Mouse (Mus musculus) E14TG2a.4 (cell line): Measurements from ENCODE around the gene Amd2.

ENCODE experiments used
- H3K27me3 ChIP-seq: 2 replicates; pipeline ENCODE4 v1.6.1; 2014; ENCODE audit warnings: low read length, control low read depth; ENCODE audit not compliant: insufficient read depth
- H3K36me3 ChIP-seq: 2 replicates; pipeline ENCODE4 v1.6.1; 2014; ENCODE audit warnings: low read length, control low read depth; ENCODE audit not compliant: insufficient read depth
- H3K4me1 ChIP-seq: replicated peaks from 2 replicates; pipeline ENCODE4 v1.6.1; 2014; ENCODE audit warnings: low read depth, low read length, control low read depth
- H3K4me3 ChIP-seq: replicated peaks from 2 replicates; pipeline ENCODE4 v1.5.1; 2014; ENCODE audit warnings: mild to moderate bottlenecking, low read length
- H3K9me3 ChIP-seq: 2 replicates; pipeline ENCODE4 v1.6.1; 2014; ENCODE audit warnings: low read length, control low read depth
- CTCF ChIP-seq: conservative IDR thresholded peaks from 2 replicates; pipeline ENCODE4 v1.5.1; 2014; ENCODE audit warnings: low read length
- NANOG ChIP-seq: IDR thresholded peaks from 2 replicates; pipeline ENCODE4 v1.6.1; 2014; ENCODE audit warnings: borderline replicate concordance, low read length, mixed read lengths
- POU5F1 ChIP-seq: IDR thresholded peaks from 2 replicates; pipeline ENCODE4 v1.6.1; 2014; ENCODE audit warnings: low read length, borderline replicate concordance

Amd2 gene

DNA sequence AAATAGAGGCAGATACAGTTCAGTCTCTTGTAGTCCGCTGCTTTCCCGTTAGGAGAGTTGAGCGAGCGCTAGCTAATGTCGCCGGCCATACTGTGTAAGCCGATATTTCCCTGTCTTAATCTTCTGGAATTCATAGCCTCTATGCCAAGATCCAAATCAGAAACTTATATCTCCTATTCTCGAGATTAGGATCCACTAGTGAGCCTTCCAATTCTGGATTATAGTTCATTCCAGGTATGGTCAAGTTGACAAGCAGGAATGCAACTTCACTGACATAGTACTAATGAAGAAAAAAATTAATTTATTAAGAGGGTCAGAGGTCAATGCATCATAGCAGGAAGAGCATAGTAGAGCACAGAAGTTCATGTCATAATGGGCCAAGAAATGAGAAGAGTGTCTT lies at the start of gene Amd2:
Gene Amd2 (minus strand): TSS at position 101 of the 400 bp plus-strand sequence.
- Histone ChIP-seq H3K4me3 (no peak within 1 kb of the TSS), H3K9me3 (no peaks in the 10 kb centered on the region), H3K4me1 (no peaks in the 10 kb centered on the region), H3K36me3 (no peaks in the 10 kb centered on the region), H3K27me3 (no peaks in the 10 kb centered on the region)
- TF ChIP-seq CTCF (no peak), POU5F1 (no peak), NANOG (no peak)

DNA sequence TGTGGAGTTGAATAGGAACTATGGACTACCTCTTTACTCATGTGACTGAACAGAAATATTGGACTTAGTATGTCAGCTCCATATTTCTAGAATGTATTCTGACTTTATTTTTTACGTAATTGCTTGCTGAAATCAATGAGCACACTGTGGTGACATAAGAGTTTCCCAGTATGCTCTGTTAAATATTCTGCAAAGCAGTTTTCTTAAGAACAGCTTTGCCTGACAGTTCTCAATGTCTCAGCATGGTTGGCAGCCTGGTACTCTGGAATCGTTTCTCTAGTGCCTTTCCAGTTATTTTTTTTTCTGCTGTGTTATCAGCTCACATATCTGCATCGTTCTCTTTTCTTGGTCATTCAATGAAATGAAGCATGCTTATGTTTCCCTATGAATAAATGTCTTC lies 49.6 kb upstream of the Amd2 start:
- no peak overlapping the region for H3K4me3 ChIP-seq
- H3K9me3 ChIP-seq, result no peaks in the 10 kb centered on the region
- TF ChIP-seq CTCF, result no peak
- TF ChIP-seq POU5F1, result no peak
- TF ChIP-seq NANOG, result no peak
- no peaks in the 10 kb centered on the region for H3K27me3 ChIP-seq
- H3K4me1 ChIP-seq, result no peaks in the 10 kb centered on the region
- H3K36me3 ChIP-seq, result no peaks in the 10 kb centered on the region

DNA sequence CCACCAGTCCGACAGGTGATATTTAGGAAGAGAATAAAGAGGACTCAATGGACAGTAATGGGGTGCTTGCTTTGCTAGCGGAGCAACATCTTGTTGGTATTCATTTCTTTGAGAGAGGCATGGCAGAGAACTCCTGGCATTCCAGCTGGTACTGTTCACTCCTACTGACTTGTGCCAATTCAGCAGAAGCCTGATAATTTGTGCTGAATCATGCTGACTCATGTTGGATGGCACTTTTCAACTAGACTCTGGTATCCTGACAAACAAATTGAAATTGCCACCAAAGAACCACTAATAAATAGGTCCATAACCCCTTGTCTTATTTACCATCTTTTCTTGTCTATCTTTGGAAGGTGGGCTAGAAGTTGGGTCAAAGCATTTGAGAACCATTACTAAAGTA lies 25.9 kb upstream of the Amd2 start:
- Histone ChIP-seq H3K36me3 (no peaks in the 10 kb centered on the region), H3K4me1 (no peaks in the 10 kb centered on the region), H3K27me3 (no peaks in the 10 kb centered on the region), H3K4me3 (no peak overlapping the region), H3K9me3 (no peaks in the 10 kb centered on the region)
- TF ChIP-seq NANOG, result no peak
- no peak for TF ChIP-seq POU5F1
- TF ChIP-seq CTCF, result no peak

DNA sequence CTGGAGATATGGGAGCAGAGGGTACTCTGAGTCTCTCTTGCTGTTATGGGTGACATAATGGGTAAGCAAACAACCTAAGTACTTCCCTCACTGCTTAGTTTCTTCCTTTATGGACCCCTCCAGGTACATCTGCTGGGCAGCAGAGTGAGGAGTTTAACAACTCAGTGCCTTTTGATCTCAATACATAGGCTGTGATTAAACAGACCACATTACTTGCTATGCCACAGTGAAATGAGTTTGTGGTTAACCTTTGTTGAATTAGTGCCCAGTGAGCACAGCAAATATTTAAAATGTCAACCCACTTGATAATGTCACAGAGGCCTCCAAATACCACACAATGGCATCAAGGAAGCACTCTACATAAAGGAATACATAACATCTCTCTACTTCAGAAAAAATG lies 2.6 kb upstream of the Amd2 start:
- H3K27me3 ChIP-seq, result no peaks in the 10 kb centered on the region
- TF ChIP-seq POU5F1 (no peak), NANOG (no peak), CTCF (no peak)
- no peaks in the 10 kb centered on the region for H3K4me1 ChIP-seq
- H3K9me3 ChIP-seq, result no peaks in the 10 kb centered on the region
- H3K36me3 ChIP-seq, result no peaks in the 10 kb centered on the region
- no peak overlapping the region for H3K4me3 ChIP-seq
